Mouse (Mus musculus) cortical plate, adult 2 months (tissue): ENCODE measurements around the gene Tacc3.

ENCODE experiments used
- CTCF ChIP-seq: fragments of 200-500 bp; IDR thresholded peaks from 2 replicates; pipeline ENCODE4 v1.5.1; 2011; ENCODE audit warnings: mild to moderate bottlenecking, control low read depth, low read length; ENCODE audit not compliant: insufficient read depth; ENCODE audit errors: extremely low read depth
- POLR2A ChIP-seq: fragments of 200-500 bp; IDR thresholded peaks from 2 replicates; pipeline ENCODE4 v1.6.1; 2011; ENCODE audit warnings: mild to moderate bottlenecking, low read length, control low read depth; ENCODE audit not compliant: insufficient read depth; ENCODE audit errors: extremely low read depth

- TF ChIP-seq POLR2A (no peak), CTCF (no peak)
These were observed 39.6 kb downstream of the Tacc3 start for GRCm38 (mm10) chr5:33697534-33697933.
